18 mouse cellular contexts compared by ENCODE assay signal in genomic region chr13:36152728-36153498, GRCm38 (mm10). TPM values are rescaled to one million over a fixed set of nuclear protein-coding genes. Genes with fewer than 3 reads are reported as not detected.
DNase-seq lines count a peak whose midpoint lies in the region; ATAC-seq and TF ChIP-seq lines count a peak whose summit lies in the region.
"Had no signal": no experiment of that assay in that cellular context is flagged by ENCODE, and none has a peak within 500 bp of the region (broad histone marks: within the 10 kb centered on the region; RNA-seq: fewer than 3 reads in every experiment).

No protein-coding gene starts in this region.

- no peaks in the 10 kb centered on the region for H3K27me3 ChIP-seq in forebrain, embryonic 13.5 days
- H3K27me3 ChIP-seq in forebrain, embryonic 12.5 days, result no peaks in the 10 kb centered on the region
- H3K27me3 ChIP-seq in forebrain, embryonic 16.5 days (replicated peaks; ENCODE audit: control insufficient read depth, insufficient read depth, low read length), result no peaks in the 10 kb centered on the region
- H3K27me3 ChIP-seq: hindbrain, embryonic 15.5 days; liver, embryonic 13.5 days; megakaryocyte, embryonic 14.5 days; neural tube, embryonic 12.5 days had no signal

- no peak overlapping the region for H3K27ac ChIP-seq in forebrain, embryonic 13.5 days
- H3K27ac ChIP-seq in forebrain, embryonic 12.5 days, result no peak overlapping the region
- no peak overlapping the region for H3K27ac ChIP-seq in forebrain, embryonic 16.5 days (ENCODE audit: low read length)
- H3K27ac ChIP-seq in layer of hippocampus, adult 2 months, result no peak overlapping the region
- H3K27ac ChIP-seq: hindbrain, embryonic 15.5 days; liver, embryonic 13.5 days; neural tube, embryonic 12.5 days had no signal

- ATAC-seq in forebrain, embryonic 13.5 days, result 0 out of 2 replicates have a peak, but pooled peaks have one; percentile 24
- ATAC-seq in forebrain, embryonic 12.5 days (ENCODE audit: low FRiP score), result no peak
- peak; percentile 49; the same call in 1 of the 2 replicates for ATAC-seq in forebrain, embryonic 16.5 days
- ATAC-seq: intestine, postnatal 0 days had no signal

- no peak overlapping the region for H3K9ac ChIP-seq in forebrain, embryonic 13.5 days
- no peak overlapping the region for H3K9ac ChIP-seq in forebrain, embryonic 12.5 days
- no peak overlapping the region for H3K9ac ChIP-seq in forebrain, embryonic 16.5 days (replicated peaks; ENCODE audit: low read depth, low read length)
- H3K9ac ChIP-seq: hindbrain, embryonic 15.5 days; liver, embryonic 13.5 days; neural tube, embryonic 12.5 days had no signal

- H3K4me1 ChIP-seq in forebrain, embryonic 13.5 days, result peaks cover 6% of the 10 kb centered on the region; the same call in 1 of the 2 replicates
- peaks cover 4% of the 10 kb centered on the region for H3K4me1 ChIP-seq in forebrain, embryonic 12.5 days
- peaks cover 9% of the 10 kb centered on the region; the same call in 1 of the 2 replicates for H3K4me1 ChIP-seq in forebrain, embryonic 16.5 days (replicated peaks; ENCODE audit: control insufficient read depth, insufficient read depth, low read length)

- no peak overlapping the region for H3K4me3 ChIP-seq in forebrain, embryonic 13.5 days
- no peak overlapping the region for H3K4me3 ChIP-seq in forebrain, embryonic 12.5 days (replicated peaks)
- no peak overlapping the region for H3K4me3 ChIP-seq in forebrain, embryonic 16.5 days (replicated peaks; ENCODE audit: low read length)
- no peak overlapping the region for H3K4me3 ChIP-seq in layer of hippocampus, adult 2 months
- H3K4me3 ChIP-seq: hindbrain, embryonic 15.5 days; liver, embryonic 13.5 days; megakaryocyte, embryonic 14.5 days; neural tube, embryonic 12.5 days had no signal

- H3K9me3 ChIP-seq in forebrain, embryonic 13.5 days (replicated peaks), result no peaks in the 10 kb centered on the region
- H3K9me3 ChIP-seq in forebrain, embryonic 12.5 days, result no peaks in the 10 kb centered on the region
- no peaks in the 10 kb centered on the region for H3K9me3 ChIP-seq in forebrain, embryonic 16.5 days (ENCODE audit: control insufficient read depth, low read length)
- H3K9me3 ChIP-seq: hindbrain, embryonic 15.5 days; liver, embryonic 13.5 days; neural tube, embryonic 12.5 days had no signal

- peak; percentile 33 for DNase-seq in cerebellum, adult 8-10 months
- DNase-seq in lung, postnatal 14 days, result peak; percentile 39
- DNase-seq in layer of hippocampus, adult 8-10 months (ENCODE audit: low spot score in 2 of 2), result no peak
- no peak for DNase-seq in urinary bladder, postnatal 25 days (ENCODE audit: low spot score)
- DNase-seq in layer of hippocampus, adult 2 months (ENCODE audit: low spot score in 2 of 2), result no peak
- DNase-seq: adrenal gland, adult 8-10 months; gastrocnemius, postnatal 10 days; heart, postnatal 10 days; kidney, postnatal 14 days; liver, embryonic 13.5 days; right cerebral cortex, postnatal 25 days had no signal

- no peak overlapping the region for H3K4me2 ChIP-seq in forebrain, embryonic 13.5 days
- H3K4me2 ChIP-seq in forebrain, embryonic 12.5 days, result no peak overlapping the region
- no peak overlapping the region for H3K4me2 ChIP-seq in forebrain, embryonic 16.5 days (ENCODE audit: low read length)
- H3K4me2 ChIP-seq: hindbrain, embryonic 15.5 days; liver, embryonic 13.5 days; neural tube, embryonic 12.5 days had no signal

- no peaks in the 10 kb centered on the region for H3K36me3 ChIP-seq in forebrain, embryonic 13.5 days (ENCODE audit: poor library complexity, severe bottlenecking)
- H3K36me3 ChIP-seq in forebrain, embryonic 12.5 days (replicated peaks), result no peaks in the 10 kb centered on the region
- H3K36me3 ChIP-seq in forebrain, embryonic 16.5 days (ENCODE audit: control insufficient read depth, insufficient read depth), result no peaks in the 10 kb centered on the region
- H3K36me3 ChIP-seq: hindbrain, embryonic 15.5 days; liver, embryonic 13.5 days; neural tube, embryonic 12.5 days had no signal

- WGBS in forebrain, embryonic 13.5 days, result 87% methylated on average over 5 of the region's 5 CpGs
- WGBS in forebrain, embryonic 12.5 days, result 89% methylated on average over 5 of the region's 5 CpGs
- WGBS in forebrain, embryonic 16.5 days, result 64% methylated on average over 5 of the region's 5 CpGs

- TF ChIP-seq CTCF in layer of hippocampus, adult 2 months (conservative IDR thresholded peaks at IDR 0.05), result no peak

RNA-seq across cellular contexts. Expression of gene Lyrm4, which starts 35.6 kb away (rescaled TPM):
- 31.3 and 32.0 TPM in 2 replicates for polyA plus RNA-seq in forebrain, embryonic 13.5 days (2015; fragmentation: Nextera tagmentation; extraction: Ambion mirVana)
- 20.3 and 23.6 TPM in 2 replicates for polyA plus RNA-seq in forebrain, embryonic 12.5 days (2016; fragmentation: Nextera tagmentation; extraction: Ambion mirVana)
- 36.9 and 37.1 TPM in 2 replicates for polyA plus RNA-seq in forebrain, embryonic 16.5 days (2015; fragmentation: Nextera tagmentation; extraction: Ambion mirVana)
- total RNA-seq in layer of hippocampus, adult 8-10 months (2022), result 10 to 100 TPM; 19.2 to 21.0 (median 19.7) TPM
- total RNA-seq in layer of hippocampus, adult 2 months (2021), result 10 to 100 TPM; 19.6 to 20.2 TPM

RNA-seq across cellular contexts. Expression of gene Fars2, which starts 35.7 kb away (rescaled TPM):
- 31.1 and 32.6 TPM in 2 replicates for polyA plus RNA-seq in forebrain, embryonic 13.5 days (2015; fragmentation: Nextera tagmentation; extraction: Ambion mirVana)
- 29.5 and 30.0 TPM in 2 replicates for polyA plus RNA-seq in forebrain, embryonic 12.5 days (2016; fragmentation: Nextera tagmentation; extraction: Ambion mirVana)
- 29.2 and 32.2 TPM in 2 replicates for polyA plus RNA-seq in forebrain, embryonic 16.5 days (2015; fragmentation: Nextera tagmentation; extraction: Ambion mirVana)
- 10 to 100 TPM; 31.9 to 45.2 (median 36.4) TPM for total RNA-seq in layer of hippocampus, adult 8-10 months (2022)
- 10 to 100 TPM; 33.7 to 42.4 TPM for total RNA-seq in layer of hippocampus, adult 2 months (2021)

Comparison
In these comparisons a context has a peak if more than half of its experiments do, and no peak if none do; other contexts are left out.
1. DNase-seq: peak in cerebellum, adult 8-10 months (single experiment) and lung, postnatal 14 days (single experiment); none in layer of hippocampus, adult 8-10 months (0 of 2), urinary bladder, postnatal 25 days (single experiment) and layer of hippocampus, adult 2 months (0 of 2).